Mouse (Mus musculus): ENCODE measurements around the gene Egfl6. TPM values are rescaled to one million over a fixed set of nuclear protein-coding genes. Genes with fewer than 3 reads are reported as not detected.

Gene Egfl6
- polyA plus RNA-seq, 1 experiment from 2014 or later: 4.8 TPM

GRCm38 (mm10) chrX:166477393-166477792 lies 108.1 kb downstream of the Egfl6 start:
- Histone ChIP-seq H3K4me1 (replicated peaks) (0 out of 2 replicates have a peak, but pooled peaks cover 2% of the 10 kb centered on the region), H3K9me3 (replicated peaks) (no peaks in the 10 kb centered on the region), H3K27ac (no peak overlapping the region), H3K4me2 (peak overlapping the region; percentile 58; the same call in 1 of the 2 replicates), H3K4me3 (peak overlapping the region; percentile 11; the same call in 1 of the 2 replicates), H3K27me3 (no peaks in the 10 kb centered on the region), H3K36me3 (no peaks in the 10 kb centered on the region), H3K9ac (no peak overlapping the region)
- WGBS: 56% methylated on average over 6 of the region's 6 CpGs
- no peak for ATAC-seq (replicated peaks; ENCODE audit: insufficient number of reproducible peaks, insufficient read depth, low FRiP score, low read depth)

Other genes starting within 250 kb of the Egfl6 start
- 31.9 and 36.9 TPM in 2 replicates for gene Trappc2, start 145.1 kb downstream of the Egfl6 start, polyA plus RNA-seq (2015; fragmentation: Nextera tagmentation; extraction: Ambion mirVana)
- gene Ofd1, start 145.0 kb downstream of the Egfl6 start, polyA plus RNA-seq (2015; fragmentation: Nextera tagmentation; extraction: Ambion mirVana): 4.0 and 4.6 TPM in 2 replicates
- gene Rab9, start 105.9 kb downstream of the Egfl6 start, polyA plus RNA-seq (2015; fragmentation: Nextera tagmentation; extraction: Ambion mirVana): 29.1 and 33.9 TPM in 2 replicates
- gene Tceanc, start 67.2 kb downstream of the Egfl6 start, polyA plus RNA-seq (2015; fragmentation: Nextera tagmentation; extraction: Ambion mirVana): 4.5 TPM in 2 replicates